Mouse (Mus musculus): ENCODE measurements around the gene Foxd4.
A peak's percentile ranks its signal among the peaks of the same experiment; 100 is the strongest.

The Foxd4 gene

GRCm38 (mm10) chr19:24900581-24901220 is at the start of gene Foxd4:
TSS of gene Foxd4 (minus strand) at chr19:24901197.
- no peak for DNase-seq (ENCODE audit: low spot score)

- DNase-seq (ENCODE audit: low spot score) = no peak
Observed at GRCm38 (mm10) chr19:24945521-24946262, 44.7 kb upstream of the Foxd4 start.

GRCm38 (mm10) chr19:24937084-24937483 is 36.1 kb upstream of the Foxd4 start:
- DNase-seq (ENCODE audit: low spot score) = no peak

GRCm38 (mm10) chr19:24929041-24929440 is 28.0 kb upstream of the Foxd4 start:
- no peak for DNase-seq (ENCODE audit: low spot score)

- no peak for DNase-seq (ENCODE audit: low spot score)
Observed at GRCm38 (mm10) chr19:24920866-24921265, 19.9 kb upstream of the Foxd4 start.

GRCm38 (mm10) chr19:24908385-24909155 is 7.6 kb upstream of the Foxd4 start:
- no peak for DNase-seq (ENCODE audit: low spot score)

GRCm38 (mm10) chr19:24907655-24908054 is 6.7 kb upstream of the Foxd4 start:
- no peak for DNase-seq (ENCODE audit: low spot score)

GRCm38 (mm10) chr19:24902821-24903220 is 1.8 kb upstream of the Foxd4 start:
- no peak for DNase-seq (ENCODE audit: low spot score)

- DNase-seq (ENCODE audit: low spot score) = no peak
Observed at GRCm38 (mm10) chr19:24902256-24902655, 1.3 kb upstream of the Foxd4 start.

- no peak for DNase-seq (ENCODE audit: low spot score)
Observed at GRCm38 (mm10) chr19:24901666-24902065, 669 bp upstream of the Foxd4 start.

- peak; percentile 51 for DNase-seq (ENCODE audit: low spot score)
Observed at GRCm38 (mm10) chr19:24899578-24900544, 1.1 kb downstream of the Foxd4 start.

- DNase-seq (ENCODE audit: low spot score) = peak; percentile 57
Observed at GRCm38 (mm10) chr19:24898737-24899577, 2.0 kb downstream of the Foxd4 start.

- DNase-seq (ENCODE audit: low spot score) = peak; percentile 52
Observed at GRCm38 (mm10) chr19:24897896-24898736, 2.9 kb downstream of the Foxd4 start.

- DNase-seq (ENCODE audit: low spot score) = peak; percentile 51
Observed at GRCm38 (mm10) chr19:24897006-24897895, 3.7 kb downstream of the Foxd4 start.

- no peak for DNase-seq (ENCODE audit: low spot score)
Observed at GRCm38 (mm10) chr19:24896536-24896935, 4.5 kb downstream of the Foxd4 start.

GRCm38 (mm10) chr19:24886888-24887287 is 14.1 kb downstream of the Foxd4 start:
- no peak for DNase-seq (ENCODE audit: low spot score)

- peak; percentile 90 for DNase-seq (ENCODE audit: low spot score)
Observed at GRCm38 (mm10) chr19:24885504-24885903, 15.5 kb downstream of the Foxd4 start.

- DNase-seq (ENCODE audit: low spot score) = no peak
Observed at GRCm38 (mm10) chr19:24881237-24881636, 19.8 kb downstream of the Foxd4 start.

All from retina, embryonic 14.5 days (tissue).